ENCODE assay signal across 25 mouse cellular contexts in the genomic region with DNA sequence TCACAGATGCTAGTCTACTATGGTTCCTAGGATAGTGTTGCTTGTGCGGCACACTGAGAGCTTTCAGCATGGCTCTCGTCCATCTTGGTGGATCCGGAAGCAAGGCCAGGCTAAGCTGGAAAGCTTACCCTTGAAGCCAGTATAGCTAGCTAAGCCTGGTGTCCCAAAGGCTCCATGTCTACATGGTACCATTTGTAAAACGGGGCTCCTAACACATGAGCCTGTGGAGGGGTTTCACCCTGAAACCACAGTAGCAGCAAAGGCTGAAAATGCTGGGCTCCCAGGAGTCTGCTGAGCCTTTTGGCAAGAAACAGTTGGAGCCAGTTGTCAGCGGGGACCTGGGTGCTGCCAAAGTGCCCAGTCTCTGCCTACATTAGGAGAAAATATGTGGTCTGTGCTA.
"Had no signal": no experiment of that assay in that cellular context is flagged by ENCODE, and none has a peak within 500 bp of the region (broad histone marks: within the 10 kb centered on the region; RNA-seq: fewer than 3 reads in every experiment).

No protein-coding gene starts in this region.

- H3K4me2 ChIP-seq: heart, embryonic 13.5 days; heart, embryonic 15.5 days; hindbrain, embryonic 13.5 days; hindbrain, embryonic 15.5 days; intestine, embryonic 15.5 days; kidney, embryonic 15.5 days; limb, embryonic 13.5 days; limb, embryonic 15.5 days; liver, embryonic 12.5 days had no signal

- ATAC-seq: hindbrain, postnatal 0 days; intestine, embryonic 15.5 days; liver, embryonic 12.5 days had no signal

- H3K9ac ChIP-seq: heart, embryonic 13.5 days; heart, embryonic 15.5 days; hindbrain, embryonic 13.5 days; hindbrain, embryonic 15.5 days; intestine, embryonic 15.5 days; kidney, embryonic 15.5 days; limb, embryonic 13.5 days; limb, embryonic 15.5 days; liver, embryonic 12.5 days; liver, embryonic 14.5 days had no signal

- H3K27ac ChIP-seq: heart, adult 2 months; heart, embryonic 13.5 days; heart, embryonic 15.5 days; hindbrain, embryonic 13.5 days; hindbrain, embryonic 15.5 days; hindbrain, postnatal 0 days; intestine, embryonic 15.5 days; kidney, embryonic 15.5 days; kidney, postnatal 0 days; limb, embryonic 13.5 days; limb, embryonic 15.5 days; liver, embryonic 12.5 days; liver, embryonic 14.5 days had no signal

- H3K4me1 ChIP-seq: heart, embryonic 13.5 days; heart, embryonic 15.5 days; hindbrain, embryonic 13.5 days; hindbrain, embryonic 15.5 days; intestine, embryonic 15.5 days; kidney, embryonic 15.5 days; limb, embryonic 13.5 days; limb, embryonic 15.5 days; liver, embryonic 12.5 days had no signal

- H3K27me3 ChIP-seq: heart, embryonic 13.5 days; heart, embryonic 15.5 days; hindbrain, embryonic 13.5 days; hindbrain, embryonic 15.5 days; intestine, embryonic 15.5 days; kidney, embryonic 15.5 days; limb, embryonic 13.5 days; limb, embryonic 15.5 days; liver, embryonic 12.5 days had no signal

- H3K4me3 ChIP-seq: heart, adult 2 months; heart, embryonic 13.5 days; heart, embryonic 15.5 days; hindbrain, embryonic 13.5 days; hindbrain, embryonic 15.5 days; intestine, embryonic 15.5 days; kidney, embryonic 15.5 days; limb, embryonic 13.5 days; limb, embryonic 15.5 days; liver, embryonic 12.5 days had no signal

- H3K9me3 ChIP-seq: heart, embryonic 13.5 days; heart, embryonic 15.5 days; hindbrain, embryonic 13.5 days; hindbrain, embryonic 15.5 days; intestine, embryonic 15.5 days; kidney, embryonic 15.5 days; limb, embryonic 13.5 days; limb, embryonic 15.5 days; liver, embryonic 12.5 days had no signal

- H3K36me3 ChIP-seq: heart, embryonic 13.5 days; heart, embryonic 15.5 days; hindbrain, embryonic 15.5 days had no signal

- DNase-seq: gastrocnemius, postnatal 14 days; gastrocnemius, postnatal 36 days; heart, postnatal 14 days; heart, postnatal 36 days; kidney, adult 11 months; kidney, adult 2 months; kidney, adult 9 months; kidney, postnatal 14 days; kidney, postnatal 36 days; layer of hippocampus, adult 9-11 months; layer of hippocampus, postnatal 36 days; left cerebral cortex, postnatal 4 days had no signal
